Mouse (Mus musculus): ENCODE measurements around the gene Rtcb.

The Rtcb gene

GRCm38 (mm10) chr10:85936280-85936965 is 21.2 kb downstream of the Rtcb start:
- no peak for DNase-seq

- DNase-seq, result no peak
Measured at GRCm38 (mm10) chr10:85929962-85930361, 27.7 kb downstream of the Rtcb start.

- no peak for DNase-seq
Measured at GRCm38 (mm10) chr10:85929208-85929591, 28.4 kb downstream of the Rtcb start.

GRCm38 (mm10) chr10:85928499-85929207 is 29.0 kb downstream of the Rtcb start:
- DNase-seq, result peak; percentile 69

- DNase-seq, result no peak
Measured at GRCm38 (mm10) chr10:85927676-85928445, 29.8 kb downstream of the Rtcb start, which contains the start of gene Ascl4. TSS of gene Ascl4 (plus strand) at chr10:85927681.

GRCm38 (mm10) chr10:85916498-85917309 is 40.9 kb downstream of the Rtcb start, which contains the start of gene Prdm4:
TSS of gene Prdm4 (minus strand) at chr10:85917142.
- peak; percentile 93 for DNase-seq

All from right cerebral cortex, postnatal 4 days (tissue).